Mouse (Mus musculus): Measurements from ENCODE around the gene Il10. TPM values are rescaled to one million over a fixed set of nuclear protein-coding genes. Genes with fewer than 3 reads are reported as not detected.
"Not testable (repeated sequence)": the region's sequence is repeated elsewhere in the genome, so short reads cannot be mapped to it uniquely, and the experiment has no call there.

The Il10 gene
- polyA plus RNA-seq, 1 experiment: not detected

DNA sequence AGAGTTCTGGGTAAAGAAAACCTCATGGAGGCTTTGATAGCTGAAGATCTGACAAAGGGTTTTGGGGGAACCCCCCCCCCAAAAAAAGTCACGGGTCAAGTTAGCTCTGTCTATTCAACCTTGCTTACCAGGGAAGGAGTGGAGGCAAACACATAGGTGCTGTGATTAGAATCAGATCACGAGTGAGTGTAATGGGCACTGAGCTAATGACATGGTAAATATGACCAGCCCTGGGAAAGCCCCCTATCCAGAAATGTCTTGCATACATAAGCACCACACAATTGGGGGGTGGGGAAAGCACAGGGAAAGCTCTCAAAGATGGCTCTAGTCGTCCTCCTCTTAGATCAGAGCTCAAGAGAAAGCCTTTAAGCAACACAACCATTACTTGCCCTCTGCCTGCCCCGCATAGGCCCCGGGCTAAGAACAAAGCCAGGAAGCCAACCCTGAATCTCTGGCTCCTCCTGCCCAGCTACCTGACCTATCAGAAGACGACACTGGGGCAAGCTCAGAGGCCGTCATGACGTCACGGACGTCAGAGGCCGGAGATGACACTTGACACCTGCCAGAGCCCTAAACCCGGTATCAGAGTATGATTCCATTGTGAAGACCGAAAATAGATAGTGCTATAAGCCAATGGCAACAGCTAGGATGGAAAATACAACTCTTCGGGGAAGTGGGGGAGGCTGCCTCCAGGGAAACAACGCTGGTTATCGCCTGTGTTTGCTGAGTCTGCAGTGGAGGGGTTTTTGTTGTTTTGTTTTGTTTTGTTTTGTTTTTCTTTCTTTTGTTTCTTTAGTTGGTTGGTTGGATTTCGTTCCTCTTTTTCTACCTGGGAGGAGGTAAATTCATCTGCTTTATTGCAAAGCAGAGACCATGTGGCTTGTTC, 16.4 kb upstream of the Il10 start:
- no peaks in the 10 kb centered on the region for H3K4me1 ChIP-seq (ENCODE audit: control insufficient read depth, insufficient read depth, insufficient read length, low read length)
- no peak overlapping the region for H3K4me3 ChIP-seq (ENCODE audit: insufficient read depth, low read depth, low read length)
- H3K27ac ChIP-seq (replicated peaks; ENCODE audit: low read depth, low read length): no peak overlapping the region

DNA sequence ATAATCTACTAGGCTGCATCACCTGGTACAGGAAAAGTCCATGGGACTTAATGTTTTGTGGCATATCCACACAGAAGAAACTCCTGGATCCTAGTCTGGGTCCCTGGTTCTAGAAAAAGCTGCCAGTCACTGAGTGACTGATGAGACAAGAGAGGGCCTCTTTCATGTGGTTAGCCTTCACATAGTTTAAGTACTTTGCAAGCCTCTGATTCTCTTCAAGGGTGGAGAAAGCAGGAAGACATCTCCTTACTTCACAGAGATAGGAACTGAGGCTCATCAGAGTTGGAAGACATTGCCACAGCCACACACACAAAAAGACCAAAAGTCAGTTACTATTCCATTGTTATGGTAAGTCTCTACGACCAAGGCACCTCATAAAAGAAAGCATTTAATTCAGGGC, 13.6 kb upstream of the Il10 start:
- no peak overlapping the region for H3K27ac ChIP-seq (replicated peaks; ENCODE audit: low read depth, low read length)
- H3K4me1 ChIP-seq (ENCODE audit: control insufficient read depth, insufficient read depth, insufficient read length, low read length): no peaks in the 10 kb centered on the region
- no peak overlapping the region for H3K4me3 ChIP-seq (ENCODE audit: insufficient read depth, low read depth, low read length)

DNA sequence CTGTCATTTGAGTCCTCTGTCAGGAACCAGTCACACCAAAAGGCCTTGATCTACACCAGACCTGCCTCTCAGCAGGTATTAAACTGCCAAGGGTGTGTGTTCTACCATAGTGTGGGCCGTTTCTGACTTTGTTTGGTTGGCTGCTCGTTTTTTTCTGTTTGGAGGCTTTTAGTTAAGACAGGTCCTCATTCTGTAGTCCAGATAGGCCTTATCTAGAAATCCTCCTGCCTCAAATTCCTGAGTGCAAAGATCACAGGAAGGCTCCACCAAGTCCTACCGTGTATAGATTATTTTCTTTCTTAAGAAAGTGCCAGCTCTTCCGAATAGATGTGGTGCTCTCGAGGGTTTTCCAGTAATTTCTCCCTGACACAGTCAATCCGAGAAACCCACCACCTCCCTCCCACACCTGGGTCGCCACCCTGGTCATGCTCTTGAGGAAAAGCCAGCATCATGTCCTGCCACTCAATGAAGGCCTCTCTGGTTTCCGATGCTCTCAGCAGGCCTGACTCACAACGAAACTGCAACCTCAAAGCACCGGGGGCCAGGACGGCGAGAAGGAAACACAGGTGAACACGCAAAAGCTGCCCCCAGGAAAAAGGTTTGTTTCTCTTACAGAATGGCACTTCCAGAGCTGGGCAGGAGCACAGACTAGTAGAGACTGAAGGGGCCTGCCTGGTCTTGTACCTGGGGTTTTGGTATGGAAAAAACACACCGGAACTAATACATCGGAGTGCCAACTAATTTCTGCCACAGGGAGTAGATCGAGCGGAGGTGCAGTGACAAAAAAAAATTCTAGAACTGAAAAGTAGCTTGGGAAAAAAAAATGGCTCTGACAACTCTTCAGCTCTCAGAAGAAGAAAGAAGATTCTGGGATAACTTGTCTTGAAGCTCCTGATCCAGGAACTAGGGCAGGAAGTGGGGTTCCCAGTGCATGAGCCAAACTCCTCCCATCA, 9.2 kb upstream of the Il10 start:
- no peak overlapping the region for H3K27ac ChIP-seq (replicated peaks; ENCODE audit: low read depth, low read length)
- H3K4me3 ChIP-seq (ENCODE audit: insufficient read depth, low read depth, low read length): no peak overlapping the region
- no peaks in the 10 kb centered on the region for H3K4me1 ChIP-seq (ENCODE audit: control insufficient read depth, insufficient read depth, insufficient read length, low read length)

DNA sequence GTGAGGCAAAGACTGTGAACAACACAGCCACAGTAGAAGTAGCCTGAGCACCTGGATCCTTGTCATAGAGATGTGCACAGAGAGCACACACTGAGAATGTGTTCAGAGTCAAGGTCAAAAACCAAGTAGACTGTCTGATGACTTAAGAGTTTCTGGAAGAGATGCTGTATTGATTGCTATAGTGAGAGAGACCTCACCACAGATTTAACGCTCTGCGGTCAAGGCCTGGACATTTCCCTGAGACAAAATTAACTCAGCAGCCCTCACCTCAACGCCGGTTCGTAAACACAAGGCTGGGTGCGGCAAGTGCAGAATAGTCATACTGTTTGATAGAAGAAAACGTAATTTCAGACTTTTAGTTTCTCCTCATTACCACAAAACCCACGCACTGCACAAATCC, 7.2 kb upstream of the Il10 start:
- Histone ChIP-seq H3K27ac (replicated peaks; ENCODE audit: low read depth, low read length) (no peak overlapping the region), H3K4me1 (ENCODE audit: control insufficient read depth, insufficient read depth, insufficient read length, low read length) (no peaks in the 10 kb centered on the region), H3K4me3 (ENCODE audit: insufficient read depth, low read depth, low read length) (no peak overlapping the region)

DNA sequence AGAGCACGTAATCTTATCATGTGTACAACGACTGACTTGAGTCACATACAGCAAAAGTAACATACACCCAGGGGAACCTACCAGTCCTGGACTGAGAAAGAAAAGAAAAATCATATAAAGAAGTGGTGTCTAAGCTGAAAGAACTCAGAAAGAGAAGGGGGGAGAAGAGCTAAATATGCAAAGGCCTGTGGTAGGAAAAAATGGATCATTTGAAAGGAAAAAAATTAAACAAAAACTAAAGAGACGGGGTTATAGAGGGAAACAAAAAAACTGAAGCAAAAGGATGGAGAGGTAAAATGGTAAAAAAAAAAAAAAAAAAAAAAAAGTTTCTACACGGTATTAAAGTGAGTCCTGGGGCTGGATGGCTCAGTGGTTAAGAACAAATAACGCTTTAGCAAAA, 5.7 kb upstream of the Il10 start:
- no peak overlapping the region for H3K27ac ChIP-seq (replicated peaks; ENCODE audit: low read depth, low read length)
- H3K4me1 ChIP-seq (ENCODE audit: control insufficient read depth, insufficient read depth, insufficient read length, low read length): no peaks in the 10 kb centered on the region
- no peak overlapping the region for H3K4me3 ChIP-seq (ENCODE audit: insufficient read depth, low read depth, low read length)

DNA sequence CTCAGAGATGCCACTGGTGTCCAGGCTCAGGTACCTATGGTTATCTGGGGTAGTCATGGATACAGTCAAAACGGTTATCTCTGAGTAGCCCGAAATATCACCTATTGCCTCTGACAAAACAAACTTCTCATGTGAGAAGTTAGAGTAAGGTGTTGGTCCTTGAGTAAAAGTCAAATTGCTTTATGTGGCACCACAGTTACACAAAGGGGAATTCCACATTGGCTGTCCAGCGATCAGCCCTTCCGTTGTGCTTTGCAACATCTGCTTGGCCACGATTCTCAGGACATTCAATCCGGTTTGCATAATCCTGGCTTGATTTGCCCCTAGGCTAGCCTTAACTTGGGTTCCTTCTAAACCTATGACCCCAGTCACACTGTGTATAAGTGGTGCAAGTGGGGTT, 4.4 kb upstream of the Il10 start:
- Histone ChIP-seq H3K4me3 (ENCODE audit: insufficient read depth, low read depth, low read length) (no peak overlapping the region), H3K27ac (replicated peaks; ENCODE audit: low read depth, low read length) (no peak overlapping the region), H3K4me1 (ENCODE audit: control insufficient read depth, insufficient read depth, insufficient read length, low read length) (no peaks in the 10 kb centered on the region)

DNA sequence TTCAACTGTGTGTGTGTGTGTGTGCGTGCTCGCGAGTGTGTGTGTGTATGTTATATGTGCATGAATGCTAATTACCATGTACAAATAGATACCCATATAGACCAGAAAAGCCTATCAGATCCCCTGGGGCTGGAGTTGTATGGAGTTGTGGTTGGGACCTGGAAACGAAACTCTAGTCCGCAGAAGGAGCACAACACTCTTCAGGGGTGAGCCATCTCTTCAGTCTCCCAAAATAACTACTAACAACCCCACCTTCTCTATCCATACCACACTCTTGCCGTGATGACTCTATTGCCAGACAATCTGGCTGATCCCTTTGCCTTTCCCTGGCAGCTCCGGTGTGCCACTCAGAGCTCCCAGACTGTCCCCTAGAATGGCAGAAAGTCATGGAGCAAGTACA, 3.8 kb upstream of the Il10 start:
- Histone ChIP-seq H3K4me1 (ENCODE audit: control insufficient read depth, insufficient read depth, insufficient read length, low read length) (no peaks in the 10 kb centered on the region), H3K27ac (replicated peaks; ENCODE audit: low read depth, low read length) (no peak overlapping the region), H3K4me3 (ENCODE audit: insufficient read depth, low read depth, low read length) (no peak overlapping the region)

DNA sequence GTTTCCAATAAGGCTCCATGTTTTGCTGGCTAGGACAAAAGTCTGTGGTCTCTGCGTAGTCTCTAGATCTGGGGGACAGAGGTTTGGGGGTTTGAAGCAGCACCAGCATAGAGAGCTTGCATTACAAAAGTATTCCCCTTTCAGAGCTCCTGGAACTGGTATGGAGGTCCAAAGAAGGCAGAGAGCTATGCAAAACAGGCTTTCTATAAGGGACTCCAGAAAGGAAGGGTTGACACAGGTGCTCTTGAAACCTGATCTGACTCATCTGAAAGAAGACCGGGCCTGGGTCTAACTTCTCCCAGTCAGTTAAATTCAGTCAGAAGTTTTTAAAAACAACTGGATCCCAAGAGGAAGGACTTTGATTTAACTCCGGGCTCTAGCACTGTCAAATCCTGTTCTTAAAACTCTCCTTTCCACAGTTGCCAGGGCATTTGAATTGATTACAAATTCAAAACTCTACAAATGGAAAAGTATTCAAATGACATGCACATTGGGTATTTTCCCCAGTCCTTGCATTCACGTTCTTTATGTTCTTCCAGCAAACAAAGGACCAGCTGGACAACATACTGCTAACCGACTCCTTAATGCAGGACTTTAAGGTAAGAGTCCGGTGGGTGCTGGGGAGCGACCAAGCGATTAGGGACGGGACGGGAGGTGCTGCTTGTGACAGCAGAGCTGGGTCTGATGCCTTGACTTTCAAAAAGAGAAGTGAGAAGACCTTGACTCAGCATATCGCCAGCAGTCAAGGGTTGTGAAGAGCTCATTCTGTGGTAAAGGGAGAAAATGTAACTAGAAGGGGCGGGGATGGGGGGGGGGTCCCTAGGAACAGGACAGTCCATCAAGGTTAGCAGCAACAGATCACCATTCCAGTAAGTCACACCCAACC, 1.0 kb downstream of the Il10 start:
- Histone ChIP-seq H3K4me1 (ENCODE audit: control insufficient read depth, insufficient read depth, insufficient read length, low read length) (no peaks in the 10 kb centered on the region), H3K4me3 (ENCODE audit: insufficient read depth, low read depth, low read length) (no peak overlapping the region; the same call in 1 of the 2 replicates), H3K27ac (replicated peaks; ENCODE audit: low read depth, low read length) (no peak overlapping the region; the same call in 1 of the 2 replicates)

DNA sequence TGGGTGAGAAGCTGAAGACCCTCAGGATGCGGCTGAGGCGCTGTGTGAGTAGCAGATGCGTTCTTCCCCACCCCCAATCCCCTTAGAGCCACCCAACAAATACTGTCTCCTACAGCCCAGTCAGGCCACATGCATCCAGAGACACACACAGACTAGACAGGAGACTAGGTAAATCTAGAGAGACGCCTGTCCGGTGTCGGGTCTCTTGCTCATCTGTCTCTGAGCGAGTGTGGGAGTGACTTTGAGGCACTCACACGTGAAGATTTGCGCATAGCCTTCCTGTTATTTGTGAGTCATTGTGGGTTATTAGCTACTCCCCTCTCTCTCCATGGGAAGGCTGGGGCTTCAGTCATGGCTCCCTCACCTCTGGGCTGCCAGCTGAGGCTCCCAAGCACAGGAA, 1.8 kb downstream of the Il10 start:
- no peaks in the 10 kb centered on the region for H3K4me1 ChIP-seq (ENCODE audit: control insufficient read depth, insufficient read depth, insufficient read length, low read length)
- no peak overlapping the region for H3K4me3 ChIP-seq (ENCODE audit: insufficient read depth, low read depth, low read length)
- H3K27ac ChIP-seq (replicated peaks; ENCODE audit: low read depth, low read length): no peak overlapping the region

DNA sequence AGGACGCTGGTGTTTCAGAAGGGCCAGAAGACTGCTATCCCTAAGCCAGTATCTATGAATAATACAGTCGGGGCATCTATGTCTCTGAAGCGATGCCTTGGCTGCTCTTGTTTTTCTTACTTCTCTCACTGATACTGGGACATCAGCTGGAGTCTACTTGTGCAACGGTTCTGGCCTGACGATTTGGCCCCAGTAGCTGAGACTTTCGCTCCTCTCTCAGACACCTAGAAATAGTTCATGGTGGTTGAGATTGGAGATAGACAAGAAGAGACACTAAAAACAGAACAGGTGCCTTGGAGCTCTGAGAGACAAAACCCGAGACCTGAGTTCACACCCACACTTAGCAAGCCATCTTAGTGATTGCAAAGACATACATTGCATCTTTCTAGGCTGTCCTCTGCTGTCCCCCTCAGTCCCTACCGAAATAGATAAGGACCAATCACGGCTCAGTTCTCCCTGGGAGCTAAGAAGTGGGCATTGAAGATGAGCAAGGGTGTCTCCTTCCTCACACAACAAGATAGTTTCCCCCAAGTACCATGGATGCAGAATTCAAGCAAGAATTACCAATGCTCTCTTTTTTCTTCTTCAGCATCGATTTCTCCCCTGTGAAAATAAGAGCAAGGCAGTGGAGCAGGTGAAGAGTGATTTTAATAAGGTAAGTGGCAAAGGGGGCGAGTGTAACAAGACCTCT, 2.4 kb downstream of the Il10 start:
- no peaks in the 10 kb centered on the region for H3K4me1 ChIP-seq (ENCODE audit: control insufficient read depth, insufficient read depth, insufficient read length, low read length)

DNA sequence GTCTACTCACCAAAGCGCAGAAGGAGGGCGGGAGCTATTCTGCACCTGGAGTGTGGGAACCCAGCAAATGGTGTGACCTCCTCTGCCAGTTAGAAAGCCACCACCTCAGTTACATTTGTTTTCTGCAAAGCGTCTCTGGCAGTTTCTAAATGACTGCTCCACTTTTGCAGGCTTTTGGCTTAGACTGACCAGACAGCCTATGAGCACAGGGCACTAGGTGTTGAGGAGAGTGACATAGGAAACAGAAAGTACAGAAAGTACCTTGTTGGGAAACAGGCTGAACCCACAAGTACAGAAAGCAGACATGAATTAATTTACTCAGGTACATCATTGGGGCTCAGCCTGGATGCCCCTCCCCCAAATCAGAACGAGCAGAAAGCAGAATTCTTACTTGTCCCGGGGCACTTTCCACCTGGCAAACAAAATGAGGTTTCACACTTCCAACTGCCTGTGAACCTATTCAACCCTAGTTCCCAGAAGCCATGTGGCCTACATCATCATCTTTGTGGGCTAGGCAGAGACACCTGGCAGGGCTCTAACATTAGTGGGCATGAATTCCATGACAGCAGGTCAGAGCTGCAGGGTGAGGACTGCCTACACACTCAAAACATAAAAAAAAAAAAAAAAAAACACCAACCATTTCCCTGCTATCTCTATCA, 3.1 kb downstream of the Il10 start:
- H3K27ac ChIP-seq (replicated peaks; ENCODE audit: low read depth, low read length): no peak overlapping the region

More for the DNA sequence above, 2.4 kb downstream of the Il10 start:
- Histone ChIP-seq H3K4me3 (ENCODE audit: insufficient read depth, low read depth, low read length) (no peak overlapping the region), H3K27ac (replicated peaks; ENCODE audit: low read depth, low read length) (no peak overlapping the region)

DNA sequence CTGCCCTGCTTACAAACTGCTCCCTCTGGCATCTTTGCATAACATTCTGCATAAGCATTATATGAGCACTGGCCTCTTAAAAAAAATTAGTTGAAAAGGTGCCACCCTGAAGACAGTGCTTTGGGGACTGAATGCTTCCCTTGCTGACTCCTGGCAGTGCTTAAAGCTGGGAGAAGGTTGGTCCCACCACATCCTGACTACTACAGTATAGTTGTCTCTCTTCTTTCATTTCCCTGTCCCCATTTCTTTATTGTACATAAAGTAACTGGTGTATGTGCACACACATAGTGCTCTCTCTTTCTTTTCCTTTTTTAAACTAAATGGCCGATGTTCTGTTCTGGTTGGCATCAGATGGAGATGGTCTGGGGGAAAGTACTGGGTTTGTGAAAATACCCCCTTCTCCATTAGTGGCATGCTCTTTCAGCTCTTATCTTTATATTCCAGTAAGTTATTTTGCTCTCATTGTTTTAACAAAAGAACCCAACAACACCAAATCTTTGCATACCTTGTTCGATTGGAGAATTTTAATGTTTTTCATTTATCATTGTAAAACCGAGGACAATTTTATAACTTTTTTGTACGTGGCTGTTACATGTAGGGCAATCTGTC, 3.7 kb downstream of the Il10 start:
- not testable (repeated sequence) for H3K27ac ChIP-seq (replicated peaks; ENCODE audit: low read depth, low read length); H3K4me3 ChIP-seq (ENCODE audit: insufficient read depth, low read depth, low read length); H3K4me1 ChIP-seq (ENCODE audit: control insufficient read depth, insufficient read depth, insufficient read length, low read length)

More for the DNA sequence above, 3.1 kb downstream of the Il10 start:
- no peaks in the 10 kb centered on the region for H3K4me1 ChIP-seq (ENCODE audit: control insufficient read depth, insufficient read depth, insufficient read length, low read length)
- H3K4me3 ChIP-seq (ENCODE audit: insufficient read depth, low read depth, low read length): no peak overlapping the region

DNA sequence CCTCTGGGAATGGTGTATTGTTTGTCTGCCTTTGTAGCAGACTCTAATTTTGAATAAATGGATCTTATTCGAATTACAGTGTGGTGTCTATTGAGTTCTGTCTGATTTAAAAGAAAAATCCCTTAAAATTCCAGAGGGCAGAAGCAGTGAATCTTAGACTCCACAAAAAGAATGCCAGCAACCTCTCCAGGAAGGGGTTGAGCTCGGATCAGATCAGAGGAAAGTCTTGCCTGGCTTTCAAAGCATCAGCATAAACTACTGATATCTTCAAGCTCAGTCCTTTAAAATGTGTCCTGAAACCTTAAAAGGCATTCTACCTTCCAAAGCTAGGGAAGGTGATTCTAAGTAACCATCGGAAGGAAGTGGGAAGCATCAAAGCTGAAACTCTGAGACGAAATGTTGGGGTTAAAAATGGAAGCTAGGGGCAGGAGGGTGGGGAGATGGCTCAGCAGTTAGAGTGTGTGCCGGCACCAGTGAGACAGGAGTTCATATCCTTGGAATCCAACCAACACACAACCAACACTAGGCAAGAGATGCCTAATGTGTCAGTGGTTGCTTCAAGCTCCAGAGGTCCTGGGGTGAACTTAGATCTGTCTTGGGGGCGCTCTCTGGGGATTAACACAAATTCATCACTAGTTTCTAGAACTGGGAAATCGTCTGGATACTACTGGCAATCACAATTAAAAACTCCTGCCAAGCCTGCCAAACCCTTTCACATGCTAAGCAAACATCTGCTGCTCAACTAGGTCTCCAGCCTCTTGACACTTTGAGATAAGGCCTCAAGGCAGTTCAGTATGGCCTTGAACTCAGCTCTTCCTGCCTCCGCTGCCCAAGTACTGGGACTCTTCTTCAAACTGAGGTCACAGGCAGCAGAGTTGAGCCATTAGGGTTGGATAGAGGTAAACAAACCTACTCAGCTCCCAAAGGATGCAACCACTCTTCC, 5.5 kb downstream of the Il10 start:
- Histone ChIP-seq H3K27ac (replicated peaks; ENCODE audit: low read depth, low read length) (no peak overlapping the region), H3K4me3 (ENCODE audit: insufficient read depth, low read depth, low read length) (no peak overlapping the region), H3K4me1 (ENCODE audit: control insufficient read depth, insufficient read depth, insufficient read length, low read length) (no peaks in the 10 kb centered on the region)
